Mouse (Mus musculus): ENCODE measurements around the gene Slc12a1. TPM values are rescaled to one million over a fixed set of nuclear protein-coding genes. Genes with fewer than 3 reads are reported as not detected.

The Slc12a1 gene
- polyA plus RNA-seq, 1 experiment from 2014 or later, result 38.0 TPM

DNA sequence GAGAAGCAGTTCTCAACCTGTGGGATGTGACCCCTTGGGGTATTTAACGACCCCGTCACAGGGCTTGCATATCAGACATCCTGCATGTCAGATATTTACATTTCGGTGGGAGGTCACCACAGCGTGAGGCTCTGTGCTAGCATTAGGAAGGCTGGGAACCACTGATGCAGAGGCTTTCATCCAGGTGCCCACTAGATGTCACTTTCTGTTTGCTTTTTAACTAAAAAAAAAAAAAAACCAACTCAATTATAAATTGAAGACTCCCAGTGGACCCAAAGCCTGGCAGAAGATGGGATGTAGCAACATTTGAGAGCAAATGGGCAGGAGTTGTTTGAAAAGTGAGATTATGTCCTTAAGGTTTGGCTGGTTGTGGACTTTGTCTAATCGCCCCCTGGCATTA lies 110.8 kb downstream of the Slc12a1 start:
- H3K27ac ChIP-seq, result no peak overlapping the region
- no peak overlapping the region for H3K4me3 ChIP-seq (replicated peaks)
- no peaks in the 10 kb centered on the region for H3K4me1 ChIP-seq
- peaks cover 21% of the 10 kb centered on the region for H3K36me3 ChIP-seq
- WGBS, result 20% methylated on average over 5 of the region's 5 CpGs
- H3K9ac ChIP-seq, result no peak overlapping the region
- no peaks in the 10 kb centered on the region for H3K27me3 ChIP-seq
- peak; percentile 47; the same call in 1 of the 2 replicates for ATAC-seq (replicated peaks; ENCODE audit: low FRiP score)
- H3K9me3 ChIP-seq (replicated peaks), result no peaks in the 10 kb centered on the region
- H3K4me2 ChIP-seq, result no peak overlapping the region

DNA sequence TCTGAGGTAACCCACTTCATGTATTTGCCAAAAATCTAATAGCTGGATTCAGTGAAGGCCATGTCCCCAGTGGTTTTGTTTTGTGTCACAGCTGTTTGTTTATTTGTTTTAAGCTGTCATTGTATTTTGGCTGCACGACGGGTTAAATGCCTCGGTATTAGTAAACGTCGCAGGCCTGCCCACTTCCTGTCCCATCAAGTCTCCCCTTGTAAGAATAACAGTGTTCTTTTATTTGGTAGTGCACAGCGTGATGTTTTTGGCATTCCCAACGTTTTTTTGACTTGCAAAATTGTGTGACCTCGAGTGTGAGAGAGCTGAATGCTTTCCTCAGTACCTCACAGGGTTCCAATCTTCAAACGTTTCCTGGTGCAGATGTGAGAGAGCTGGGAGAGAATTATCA lies 111.4 kb downstream of the Slc12a1 start:
- H3K9me3 ChIP-seq (replicated peaks), result no peaks in the 10 kb centered on the region
- no peak for ATAC-seq (replicated peaks; ENCODE audit: low FRiP score)
- H3K4me3 ChIP-seq (replicated peaks), result no peak overlapping the region
- peaks cover 17% of the 10 kb centered on the region for H3K36me3 ChIP-seq
- H3K9ac ChIP-seq, result no peak overlapping the region
- 23% methylated on average over 9 of the region's 9 CpGs for WGBS
- no peaks in the 10 kb centered on the region for H3K27me3 ChIP-seq
- no peak overlapping the region for H3K27ac ChIP-seq
- H3K4me2 ChIP-seq, result no peak overlapping the region
- H3K4me1 ChIP-seq, result no peaks in the 10 kb centered on the region

DNA sequence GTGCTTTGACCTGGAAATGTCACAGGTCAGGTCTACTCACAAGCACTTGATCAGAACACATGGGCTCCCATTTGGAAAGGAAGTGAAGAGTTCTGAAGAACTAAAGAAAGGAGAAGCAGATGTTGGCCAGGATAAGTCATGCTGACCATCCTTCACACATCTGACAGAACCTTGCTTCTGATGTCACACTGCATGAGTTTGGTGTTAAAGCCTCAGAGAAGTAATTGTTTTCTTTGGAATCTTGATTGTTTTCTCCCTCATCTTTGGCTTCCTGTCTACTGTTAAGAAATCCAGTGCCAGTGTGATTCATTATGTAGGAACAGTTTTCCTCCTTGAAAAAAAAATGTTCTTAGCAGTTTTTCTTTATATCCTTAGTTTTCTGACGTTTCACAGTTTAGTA lies 116.6 kb downstream of the Slc12a1 start:
- H3K4me1 ChIP-seq, result no peaks in the 10 kb centered on the region
- no peaks in the 10 kb centered on the region for H3K36me3 ChIP-seq
- H3K27ac ChIP-seq, result no peak overlapping the region
- no peaks in the 10 kb centered on the region for H3K9me3 ChIP-seq (replicated peaks)
- no peaks in the 10 kb centered on the region for H3K27me3 ChIP-seq
- 41% methylated on average over 1 of the region's 1 CpGs for WGBS
- no peak overlapping the region for H3K9ac ChIP-seq
- no peak for ATAC-seq (replicated peaks; ENCODE audit: low FRiP score)
- H3K4me3 ChIP-seq (replicated peaks), result no peak overlapping the region
- H3K4me2 ChIP-seq, result no peak overlapping the region

DNA sequence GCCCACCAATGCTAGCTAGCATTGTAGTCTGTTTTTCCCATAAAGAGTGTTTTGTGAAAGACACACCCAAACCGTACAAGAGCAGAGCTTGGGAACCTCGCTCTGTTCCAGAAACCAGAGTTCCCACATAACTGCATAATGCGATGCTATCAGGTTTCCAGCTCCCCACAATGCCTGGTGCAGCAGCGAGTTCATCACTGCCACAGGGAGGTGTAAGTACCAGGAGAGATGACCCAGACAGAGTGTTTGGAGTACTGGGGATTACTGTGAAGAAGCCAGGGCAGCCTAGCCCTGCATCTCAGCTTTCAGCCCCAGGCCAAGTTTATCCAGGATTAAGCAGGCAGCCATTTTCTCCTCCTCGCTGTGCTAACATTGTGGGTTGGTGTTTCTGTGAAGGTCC lies 123.3 kb downstream of the Slc12a1 start:
- WGBS, result 53% methylated on average over 5 of the region's 5 CpGs
- ATAC-seq (replicated peaks; ENCODE audit: low FRiP score), result 0 out of 2 replicates have a peak, but pooled peaks have one; percentile 33
- Histone ChIP-seq H3K4me1 (0 out of 2 replicates have a peak, but pooled peaks cover 4% of the 10 kb centered on the region), H3K36me3 (no peaks in the 10 kb centered on the region), H3K27me3 (no peaks in the 10 kb centered on the region), H3K4me2 (no peak overlapping the region), H3K4me3 (replicated peaks) (no peak overlapping the region), H3K9me3 (replicated peaks) (no peaks in the 10 kb centered on the region), H3K9ac (no peak overlapping the region), H3K27ac (no peak overlapping the region)

DNA sequence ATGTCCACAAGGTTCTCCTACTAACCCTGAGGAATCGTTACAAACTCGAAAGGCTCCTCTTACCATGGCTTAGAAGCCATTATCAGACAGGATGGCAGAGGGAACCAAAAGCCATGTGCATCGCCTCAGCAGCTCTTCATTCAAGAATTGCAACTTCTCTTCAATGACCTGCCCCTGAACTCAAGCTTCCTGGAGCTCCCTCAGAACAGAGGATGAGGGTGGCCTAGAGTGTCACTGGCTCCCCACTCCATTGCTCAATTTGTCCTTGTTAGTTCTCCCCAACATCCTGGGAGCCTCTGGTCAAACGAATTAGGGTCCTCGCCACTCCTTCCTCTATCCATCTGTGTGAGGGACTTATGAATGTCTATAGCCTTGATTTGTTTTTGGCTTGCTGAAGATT lies 124.4 kb downstream of the Slc12a1 start:
- Histone ChIP-seq H3K9me3 (replicated peaks) (no peaks in the 10 kb centered on the region), H3K4me3 (replicated peaks) (no peak overlapping the region), H3K4me2 (no peak overlapping the region), H3K27me3 (no peaks in the 10 kb centered on the region), H3K27ac (no peak overlapping the region), H3K4me1 (0 out of 2 replicates have a peak, but pooled peaks cover 4% of the 10 kb centered on the region), H3K36me3 (no peaks in the 10 kb centered on the region), H3K9ac (no peak overlapping the region)
- ATAC-seq (replicated peaks; ENCODE audit: low FRiP score), result no peak
- 87% methylated on average over 5 of the region's 5 CpGs for WGBS

DNA sequence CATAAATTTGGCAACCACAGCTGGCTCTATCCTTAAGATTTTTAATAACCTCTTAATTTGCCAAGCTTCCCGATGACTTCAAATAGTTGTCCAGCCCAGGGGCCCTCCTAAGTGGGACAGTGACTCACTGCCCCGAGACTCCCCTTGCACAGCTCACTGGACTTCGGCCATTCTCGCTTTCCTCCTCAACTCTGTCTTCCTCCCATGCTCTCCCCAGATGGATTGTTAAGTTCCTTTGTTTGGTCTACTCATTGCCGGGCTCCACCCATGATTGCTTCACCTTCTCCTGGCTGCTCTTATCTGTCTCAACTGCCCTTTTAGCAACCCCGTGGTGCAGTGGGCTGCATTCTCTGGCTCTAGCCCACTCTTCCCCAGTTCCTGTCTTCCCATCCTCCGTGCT lies 126.2 kb downstream of the Slc12a1 start:
- ATAC-seq (replicated peaks; ENCODE audit: low FRiP score), result no peak
- Histone ChIP-seq H3K36me3 (no peaks in the 10 kb centered on the region), H3K4me1 (peaks cover 15% of the 10 kb centered on the region), H3K9ac (no peak overlapping the region), H3K4me3 (replicated peaks) (no peak overlapping the region), H3K4me2 (no peak overlapping the region), H3K27ac (no peak overlapping the region), H3K9me3 (replicated peaks) (no peaks in the 10 kb centered on the region), H3K27me3 (no peaks in the 10 kb centered on the region)
- 59% methylated on average over 7 of the region's 7 CpGs for WGBS

Other genes with a start within 250 kb of the Slc12a1 start
- gene Slc24a5, start 84.4 kb upstream of the Slc12a1 start, polyA plus RNA-seq (2015; fragmentation: Nextera tagmentation; extraction: Ambion mirVana), result 2.2 and 2.5 TPM in 2 replicates
- gene Myef2, start 28.8 kb upstream of the Slc12a1 start, polyA plus RNA-seq (2015; fragmentation: Nextera tagmentation; extraction: Ambion mirVana), result 108 and 110 TPM in 2 replicates
- not detected in 2 replicates for gene Ctxn2, start 15.8 kb upstream of the Slc12a1 start, polyA plus RNA-seq (2015; fragmentation: Nextera tagmentation; extraction: Ambion mirVana)
- gene Dut, start 94.7 kb downstream of the Slc12a1 start, polyA plus RNA-seq (2015; fragmentation: Nextera tagmentation; extraction: Ambion mirVana), result 176 and 183 TPM in 2 replicates

All from kidney, embryonic 15.5 days (tissue).